In the genomic region with DNA sequence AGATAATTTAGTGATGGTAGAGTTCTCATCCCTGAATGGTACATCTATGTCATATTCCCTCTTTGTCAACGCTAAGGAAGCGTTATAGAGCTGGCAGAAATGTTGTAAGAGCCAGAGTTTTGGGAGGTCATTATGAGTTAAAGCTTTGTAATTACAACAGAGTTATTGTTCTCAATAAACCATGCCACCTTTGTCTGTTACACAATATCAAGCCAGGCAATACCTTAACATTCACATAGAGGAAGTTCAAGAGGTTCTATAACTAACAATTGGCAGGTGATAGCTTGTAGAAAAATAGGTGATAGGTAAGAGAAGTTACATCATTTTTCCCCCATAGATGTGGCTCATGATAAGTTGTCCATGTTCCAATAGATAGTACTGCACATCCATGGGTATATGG, we compare ENCODE assay signal across 16 mouse cellular contexts.
"Had no signal": no experiment of that assay in that cellular context is flagged by ENCODE, and none has a peak within 500 bp of the region (broad histone marks: within the 10 kb centered on the region; RNA-seq: fewer than 3 reads in every experiment).

No protein-coding gene starts in this region.

- DNase-seq: heart, postnatal 10 days; heart, postnatal 14 days; heart, postnatal 36 days; heart, postnatal 4 days; kidney, adult 11 months; kidney, adult 18-20 months; kidney, adult 2 months; kidney, adult 8-10 months; kidney, adult 9 months; kidney, postnatal 10 days; kidney, postnatal 14 days; kidney, postnatal 25 days; kidney, postnatal 36 days; kidney, postnatal 4 days; layer of hippocampus, adult 9-11 months; layer of hippocampus, postnatal 36 days had no signal
